Mouse (Mus musculus): ENCODE measurements around the gene Rhov.

DNA sequence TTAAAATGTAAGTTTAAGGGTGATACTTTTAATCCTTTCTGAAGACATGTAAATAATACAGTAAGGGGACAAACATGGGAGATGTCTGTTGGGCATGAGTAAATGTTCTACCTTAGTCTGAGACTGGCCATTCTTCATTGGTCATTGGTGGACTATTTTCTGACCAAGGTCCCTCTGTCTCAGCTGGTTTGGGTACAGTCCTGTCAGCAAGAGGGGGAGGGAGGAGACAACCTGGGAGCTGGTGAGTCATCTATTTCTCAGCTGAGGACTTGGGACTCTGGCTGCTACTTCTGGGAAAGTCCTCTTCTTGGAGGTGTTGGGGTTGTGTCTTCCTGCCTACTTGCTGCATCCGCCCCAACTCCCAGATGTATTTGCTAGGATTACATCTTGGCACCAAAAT is 3.1 kb upstream of the Rhov start:
- TF ChIP-seq CTCF (IDR thresholded peaks at IDR 0.05; ENCODE audit: control insufficient read depth, insufficient read depth, low read length) (no peak), POLR2A (IDR thresholded peaks at IDR 0.05; ENCODE audit: borderline replicate concordance, control insufficient read depth, low read depth, low read length) (no peak)
